Mouse (Mus musculus) cerebellum, adult 2 months (tissue): Measurements from ENCODE around the gene Mlc1.

Experiments
- CTCF ChIP-seq: fragments of 200-500 bp; IDR thresholded peaks from 2 replicates; pipeline ENCODE4 v1.5.1; 2011; ENCODE audit warnings: low read depth, mild to moderate bottlenecking, control low read depth, low read length, moderate library complexity, borderline replicate concordance; ENCODE audit not compliant: insufficient read depth
- POLR2A ChIP-seq: fragments of 200-500 bp; IDR thresholded peaks from 2 replicates; pipeline ENCODE4 v1.6.1; 2011; ENCODE audit warnings: low read length, control low read depth, borderline replicate concordance; ENCODE audit not compliant: insufficient read depth

GRCm38 (mm10) chr15:89007781-89008180 lies 29.0 kb upstream of the Mlc1 start:
- TF ChIP-seq CTCF (no peak), POLR2A (no peak)
